Mouse (Mus musculus) liver, embryonic 14.5 days (tissue): ENCODE data around the gene Zfp324.

Source experiments
- CTCF ChIP-seq: IDR thresholded peaks from 2 replicates; pipeline ENCODE4 v1.5.1; 2016; ENCODE audit warnings: antibody characterized with exemption, low read depth, control low read depth
- EP300 ChIP-seq: IDR thresholded peaks from 2 replicates; pipeline ENCODE4 v1.6.1; 2016; ENCODE audit warnings: antibody characterized with exemption, low read depth

DNA sequence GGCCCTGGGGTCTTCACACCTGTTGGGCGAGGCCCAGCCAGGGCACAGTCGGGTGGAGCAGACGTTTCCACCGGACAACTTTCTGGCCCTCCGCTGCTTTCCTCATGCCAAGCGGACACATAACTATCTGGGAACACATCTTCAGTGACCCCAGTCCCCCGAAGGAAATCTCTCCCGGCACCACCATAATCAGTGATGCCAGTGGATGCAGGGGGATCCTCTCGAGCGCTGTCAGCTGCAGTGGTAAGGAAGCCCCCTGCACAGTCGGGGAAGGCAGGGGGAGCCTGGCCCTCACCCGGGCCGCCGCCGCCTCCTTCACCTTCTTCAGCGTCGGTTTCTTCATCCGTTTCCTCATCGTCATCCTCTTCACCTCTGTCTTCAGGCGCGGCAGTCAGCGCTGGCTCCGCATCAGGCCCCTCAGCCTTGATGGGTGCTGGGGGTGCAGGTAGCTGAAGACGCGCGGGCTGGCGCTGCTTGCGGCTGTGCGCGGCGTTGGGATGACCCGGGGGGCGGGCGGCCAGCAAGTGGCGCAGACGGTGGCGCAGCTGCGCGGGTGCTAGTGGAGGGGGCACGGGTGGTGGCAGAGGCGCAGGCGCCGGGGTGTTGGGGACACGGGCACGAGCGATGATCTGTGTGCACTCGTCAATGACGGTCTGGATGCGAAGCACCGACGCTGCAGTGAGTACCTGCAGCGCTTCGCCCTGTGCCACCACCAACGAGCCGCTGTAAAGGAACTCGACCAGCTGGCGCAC is 41.9 kb downstream of the Zfp324 start:
- TF ChIP-seq CTCF = no peak
- no peak for TF ChIP-seq EP300
